Mouse (Mus musculus) adrenal gland, postnatal 36 days (tissue): Measurements from ENCODE around the gene Map4k1. TPM values are rescaled to one million over a fixed set of nuclear protein-coding genes. Genes with fewer than 3 reads are reported as not detected.

Source experiments
- DNase-seq, 2 experiments: peaks; one replicate each; pipeline ENCODE4 v3.0.0; 2021; ENCODE audit warnings: mixed read lengths in 1 of 2
- total RNA-seq, 2 experiments: library from RNA; stranded (reverse); gene quantifications; 2 replicates each; pipeline ENCODE4 v1.2.3; 2021

Gene Map4k1
- total RNA-seq, 2 experiments from 2014 or later = 1.1 to 1.7 TPM

DNA sequence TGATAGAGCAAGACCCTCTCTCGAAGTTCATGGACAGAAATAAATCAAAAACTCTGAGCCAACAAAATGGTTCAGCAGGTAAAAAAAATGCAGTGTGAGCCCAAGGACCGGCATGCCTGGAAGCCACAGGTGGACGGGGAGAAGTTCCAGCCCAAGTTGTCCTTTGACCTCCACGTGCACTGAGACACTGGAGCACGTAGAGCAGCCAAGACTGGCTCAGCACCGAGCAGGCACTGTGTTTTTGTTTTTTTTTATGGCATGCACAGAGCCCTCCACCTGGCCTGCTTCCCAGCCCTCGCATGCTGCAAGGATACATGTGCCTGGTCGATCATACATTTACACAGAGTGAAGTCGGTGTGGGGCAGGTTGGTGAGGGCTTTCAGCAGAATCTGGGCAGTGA, 4.3 kb upstream of the Map4k1 start:
- DNase-seq = no peak

DNA sequence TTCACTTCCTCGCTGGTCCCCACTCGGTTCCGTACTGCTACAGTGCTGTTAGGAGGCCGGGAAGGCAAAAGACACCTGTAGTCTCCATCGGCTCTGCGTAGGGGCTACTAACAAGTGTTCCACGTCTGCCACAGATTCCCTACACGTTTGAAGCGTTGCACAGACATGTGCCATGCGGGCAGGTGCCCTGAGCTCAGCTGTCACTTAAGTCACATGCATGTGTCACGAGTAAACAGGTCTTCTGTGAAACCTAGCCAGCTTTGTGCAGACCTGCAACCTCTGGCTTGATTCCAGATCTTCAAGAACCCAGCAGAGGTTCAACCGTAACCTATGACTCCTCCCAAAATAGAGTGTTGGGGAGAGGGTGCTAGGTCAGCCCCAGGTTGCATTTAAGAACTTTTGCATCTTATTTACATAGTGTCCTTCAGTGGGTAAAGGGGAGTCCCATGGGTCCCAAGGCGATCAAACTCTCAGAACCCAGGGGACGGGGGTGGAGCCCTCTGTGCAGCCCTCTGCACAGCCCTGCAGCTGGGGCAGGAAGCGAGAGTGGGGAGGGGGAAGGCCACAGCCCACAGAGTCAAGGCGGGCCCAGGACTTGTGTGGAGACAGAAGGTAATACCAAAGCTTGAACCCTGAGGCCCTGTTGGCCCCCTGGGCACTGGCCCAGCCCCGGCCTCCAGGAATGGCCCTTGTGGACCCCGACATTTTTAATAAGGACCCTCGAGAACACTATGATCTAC, 594 bp downstream of the Map4k1 start:
- peak in 1 of 2 experiments; percentile 41 for DNase-seq

DNA sequence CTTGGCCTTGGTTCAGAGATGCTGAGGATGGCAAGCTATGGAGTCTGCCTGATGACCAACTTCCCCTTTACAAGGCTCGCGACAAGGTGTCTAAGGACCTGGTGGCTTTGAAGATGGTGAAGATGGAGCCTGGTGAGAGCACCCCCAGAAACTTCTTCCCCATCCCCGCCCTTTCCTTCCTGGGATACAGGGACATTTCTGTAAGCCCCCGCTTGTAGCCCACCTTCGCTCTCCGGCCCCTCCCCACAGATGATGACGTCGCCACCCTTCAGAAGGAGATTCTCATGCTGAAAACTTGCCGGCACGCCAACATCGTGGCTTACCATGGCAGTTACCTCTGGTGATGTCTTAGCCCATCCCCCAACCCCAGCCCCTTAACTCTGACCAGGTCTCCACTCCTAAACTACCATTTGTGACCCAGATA, 1.3 kb downstream of the Map4k1 start:
- DNase-seq = no peak

DNA sequence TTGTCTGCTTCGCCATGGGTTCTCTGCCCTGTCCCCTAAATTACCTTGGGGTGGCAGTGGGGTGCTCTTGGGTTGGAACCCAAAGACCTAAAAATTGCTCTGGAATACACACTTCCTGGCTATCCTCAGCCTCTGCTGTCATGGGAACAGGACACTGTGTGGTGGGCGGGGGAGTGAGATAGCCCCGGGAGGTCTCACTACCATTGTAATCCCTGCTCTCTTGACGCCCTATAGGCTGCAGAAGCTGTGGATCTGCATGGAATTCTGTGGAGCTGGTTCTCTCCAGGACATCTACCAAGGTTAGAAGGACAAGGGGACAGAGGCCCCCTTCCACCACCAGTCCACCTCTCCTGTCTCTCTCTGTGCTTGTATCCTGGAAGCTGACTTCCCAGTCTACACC, 2.0 kb downstream of the Map4k1 start:
- DNase-seq = no peak

DNA sequence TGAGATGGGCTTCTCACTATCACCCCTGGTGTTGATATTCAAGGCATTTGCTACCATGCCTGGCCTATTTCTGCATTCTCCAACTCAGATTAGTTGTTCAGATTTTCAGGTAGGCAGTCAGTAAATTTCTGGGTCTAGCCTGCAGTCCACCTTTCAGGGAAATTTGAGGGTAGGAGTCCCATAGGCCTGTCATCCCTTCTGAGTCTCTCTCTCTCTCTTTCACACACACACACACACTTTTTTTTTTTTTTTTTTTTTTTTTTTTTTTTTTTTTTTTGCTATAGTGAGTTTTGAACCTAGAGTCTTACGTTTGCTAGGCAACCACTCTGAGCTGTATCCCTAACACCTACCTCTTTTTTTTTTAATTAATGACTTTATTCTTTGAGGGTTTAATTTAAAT, 2.6 kb downstream of the Map4k1 start:
- no peak for DNase-seq

DNA sequence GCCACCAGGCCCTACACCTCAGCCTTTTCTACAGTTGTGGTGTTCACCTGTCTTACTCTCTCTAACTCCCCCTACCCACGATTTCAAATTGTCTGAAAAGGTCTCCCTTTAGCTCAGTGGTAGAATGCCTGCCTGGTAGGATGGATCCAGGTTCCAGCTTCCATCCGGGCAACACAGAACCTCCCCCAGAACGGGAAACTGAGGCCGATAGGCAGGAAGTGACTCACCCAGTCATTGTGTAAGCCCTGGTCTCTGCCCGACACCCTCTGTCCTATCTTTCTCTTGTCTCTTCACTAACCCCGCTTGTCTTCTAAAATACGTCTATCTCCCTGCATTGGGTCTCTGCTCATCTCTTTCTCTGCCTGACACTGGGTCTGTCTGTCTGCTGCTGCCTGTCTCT, 3.4 kb downstream of the Map4k1 start:
- DNase-seq = no peak

DNA sequence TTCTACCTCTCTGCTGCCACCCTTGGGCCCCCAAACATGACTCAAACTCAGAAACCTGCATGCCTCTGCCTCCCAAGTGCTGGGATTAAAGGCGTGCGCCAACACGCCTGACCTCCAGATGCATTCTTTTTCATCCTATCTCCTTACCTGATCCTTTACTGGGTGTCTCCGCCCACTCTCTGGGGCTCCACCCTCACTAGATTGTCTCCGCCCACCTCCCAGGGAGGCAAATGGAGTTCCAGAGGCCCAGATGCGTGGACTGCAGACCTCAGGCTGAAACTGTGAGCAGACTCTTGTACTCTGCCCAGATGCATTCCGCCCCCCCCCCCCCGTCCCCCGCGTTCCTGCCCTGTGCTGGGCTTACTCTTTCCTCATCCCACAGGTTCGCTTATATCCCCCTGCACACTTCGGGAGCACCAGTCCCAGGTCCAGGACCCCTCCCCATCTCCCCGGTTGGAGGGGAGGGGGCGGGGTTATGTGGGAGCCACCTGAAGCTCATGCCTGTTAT, 9.0 kb downstream of the Map4k1 start:
- no peak for DNase-seq

DNA sequence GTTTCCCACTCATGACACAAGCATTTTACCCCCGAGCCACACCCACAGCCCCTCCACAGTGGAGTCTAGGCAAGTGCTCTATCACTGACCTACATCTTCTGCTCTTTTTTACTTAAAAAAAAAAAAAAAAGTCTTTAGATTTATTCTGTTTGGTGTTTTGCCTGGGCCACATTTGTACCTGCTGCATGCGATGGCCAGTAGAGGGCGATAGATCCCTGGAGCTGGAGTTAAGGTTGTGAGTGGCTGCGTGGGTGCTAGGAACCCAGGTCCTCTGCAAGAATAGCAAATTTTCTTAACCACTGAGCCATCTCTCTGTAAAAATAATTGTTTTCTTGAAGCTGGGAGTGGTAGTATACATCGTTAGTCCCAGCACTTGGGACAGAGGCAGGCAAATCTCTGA, 9.8 kb downstream of the Map4k1 start:
- no peak for DNase-seq

DNA sequence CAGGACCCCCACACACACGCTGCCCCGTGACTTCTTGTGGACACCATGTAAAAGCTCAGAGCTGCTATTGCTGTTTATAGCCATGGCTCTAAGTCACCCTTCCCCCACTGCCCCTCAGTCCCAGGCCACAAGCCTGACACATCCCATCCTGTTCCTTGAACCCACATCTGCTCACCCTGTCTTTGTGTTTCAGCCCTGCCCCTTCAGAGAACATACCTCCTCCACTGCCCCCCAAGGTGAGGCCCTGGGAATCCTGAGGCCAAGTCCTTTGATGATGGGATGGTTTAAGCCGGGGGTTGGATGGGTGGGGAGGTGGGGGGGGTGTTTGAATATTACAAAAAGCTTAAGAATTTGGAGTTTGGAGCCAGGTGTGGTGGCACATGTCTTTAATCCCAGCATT, 11.1 kb downstream of the Map4k1 start:
- no peak for DNase-seq

DNA sequence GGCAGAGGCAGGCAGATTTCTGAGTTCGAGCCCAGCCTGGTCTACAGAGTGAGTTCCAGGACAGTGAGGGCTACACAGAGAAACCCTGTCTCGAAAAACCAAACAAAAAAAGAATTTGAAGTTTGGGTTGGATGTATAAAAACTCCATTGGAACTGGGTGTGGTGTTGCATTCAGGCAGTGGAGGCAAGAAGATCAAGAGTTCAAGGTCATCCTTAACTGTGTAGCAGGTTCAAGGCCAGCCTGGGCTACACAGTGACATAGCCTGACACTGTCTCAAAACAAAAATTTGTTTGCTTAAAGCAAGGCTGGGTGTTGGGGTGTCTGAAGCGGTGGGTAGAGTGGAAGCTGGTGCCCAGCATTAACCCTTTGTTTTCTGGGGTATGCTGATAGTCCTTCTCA, 11.6 kb downstream of the Map4k1 start:
- no peak for DNase-seq

DNA sequence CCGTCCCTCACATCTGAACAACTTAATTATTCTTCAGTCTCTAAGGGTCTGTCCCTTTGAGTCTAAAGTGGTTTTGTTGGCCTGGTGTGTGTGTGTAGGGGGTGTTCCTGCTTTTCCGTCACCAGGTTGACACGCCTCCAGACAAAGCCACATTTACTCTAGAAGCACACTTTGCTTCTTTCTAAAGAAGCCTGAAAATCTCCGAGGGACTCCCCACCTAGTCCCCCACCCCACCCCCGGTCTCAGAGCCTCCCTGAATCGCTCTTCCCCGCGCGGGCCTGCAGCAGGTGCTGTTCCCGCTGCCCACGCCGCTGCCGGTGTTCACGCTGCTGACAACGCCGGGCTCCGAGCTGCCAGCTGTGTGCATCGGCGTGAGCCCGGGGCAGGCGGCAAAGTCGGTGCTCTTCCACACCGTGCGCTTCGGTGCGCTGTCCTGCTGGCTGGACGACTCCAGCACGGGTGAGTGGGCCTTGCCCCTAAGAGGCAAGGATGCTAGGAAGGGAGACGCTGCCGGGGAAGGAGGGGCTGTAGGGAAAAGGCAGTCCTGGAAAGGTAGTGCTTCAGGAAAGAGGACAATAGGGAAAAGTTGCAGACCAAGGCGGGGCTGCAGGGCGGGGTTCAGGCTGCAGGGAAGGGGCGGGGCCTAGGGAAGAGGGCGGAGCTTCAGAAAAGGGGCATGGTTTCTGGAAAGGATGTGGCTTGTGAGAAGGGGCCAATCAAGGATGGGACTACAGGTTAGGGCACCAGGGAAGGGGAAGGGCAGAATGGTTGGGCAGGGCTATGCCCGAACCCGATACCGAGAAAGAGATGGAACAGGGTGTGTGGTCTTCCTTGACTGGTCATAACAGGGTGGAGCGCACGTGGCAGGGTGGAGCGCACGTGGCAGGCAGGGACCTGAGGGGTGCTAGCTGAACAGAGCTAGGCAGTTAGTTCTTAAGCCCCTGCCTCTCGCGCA, 19.1 kb downstream of the Map4k1 start:
- DNase-seq = peak; percentile 44 to 73

DNA sequence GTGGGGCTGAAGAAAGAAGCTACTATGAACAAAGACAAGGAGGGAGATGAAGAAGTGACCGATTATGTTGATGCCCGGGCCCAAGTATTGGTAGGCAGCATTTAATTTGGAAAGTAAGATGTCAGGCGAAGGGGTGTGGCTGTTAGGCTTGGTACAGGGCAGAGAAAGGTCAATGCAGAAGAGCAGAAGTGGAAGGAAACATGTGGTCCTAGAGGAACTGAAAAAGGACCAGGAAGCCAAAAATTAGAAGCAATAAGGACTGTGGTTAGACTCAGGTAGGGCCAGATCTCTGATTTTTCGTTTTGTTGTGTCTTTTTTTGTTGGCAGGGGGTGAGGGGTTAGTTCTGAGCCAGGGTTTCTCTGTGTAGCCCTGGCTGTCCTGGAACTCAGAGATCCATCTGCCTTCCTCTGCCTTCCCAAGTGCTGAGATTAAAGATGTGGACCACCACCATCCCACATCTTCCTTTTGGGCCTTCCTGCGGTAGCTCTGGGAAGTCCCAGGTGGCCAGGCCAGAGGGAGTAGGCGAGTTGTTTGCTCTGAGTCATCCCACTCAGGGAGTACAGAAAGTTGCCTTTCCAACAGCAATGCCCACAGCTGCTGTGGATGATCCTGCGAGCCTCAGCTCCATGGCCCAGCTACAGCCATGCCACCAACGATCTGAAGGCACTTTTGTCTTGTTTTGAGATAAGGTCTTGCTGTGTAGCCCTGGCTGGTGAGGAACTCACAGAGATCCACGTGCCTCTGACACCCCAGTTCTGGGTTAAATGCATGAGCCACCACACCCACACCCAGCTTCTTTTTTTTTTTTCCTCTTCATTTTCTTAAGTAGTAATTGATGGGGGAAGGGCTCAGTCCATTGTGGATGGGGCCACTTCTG, 25.6 kb downstream of the Map4k1 start:
- DNase-seq = no peak

DNA sequence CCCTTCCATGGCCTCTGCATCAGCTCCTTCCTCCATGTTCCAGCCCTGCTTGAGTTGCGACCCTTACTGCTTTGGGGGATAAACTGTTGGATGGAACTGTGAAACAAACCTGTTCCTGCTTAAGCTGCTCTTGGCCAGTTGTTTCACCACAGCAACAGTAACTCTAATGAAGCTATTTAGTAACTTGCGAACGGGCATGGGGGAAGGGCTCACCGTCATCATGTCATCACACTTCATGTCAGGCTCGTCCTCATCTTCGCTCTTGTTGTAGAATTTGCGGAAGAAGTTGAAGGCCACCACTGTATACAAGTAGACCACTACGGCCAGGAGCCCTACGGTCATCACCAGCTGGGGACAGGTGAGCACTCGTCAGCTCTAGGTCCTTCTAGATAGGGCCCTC, 26.3 kb downstream of the Map4k1 start:
- no peak for DNase-seq

DNA sequence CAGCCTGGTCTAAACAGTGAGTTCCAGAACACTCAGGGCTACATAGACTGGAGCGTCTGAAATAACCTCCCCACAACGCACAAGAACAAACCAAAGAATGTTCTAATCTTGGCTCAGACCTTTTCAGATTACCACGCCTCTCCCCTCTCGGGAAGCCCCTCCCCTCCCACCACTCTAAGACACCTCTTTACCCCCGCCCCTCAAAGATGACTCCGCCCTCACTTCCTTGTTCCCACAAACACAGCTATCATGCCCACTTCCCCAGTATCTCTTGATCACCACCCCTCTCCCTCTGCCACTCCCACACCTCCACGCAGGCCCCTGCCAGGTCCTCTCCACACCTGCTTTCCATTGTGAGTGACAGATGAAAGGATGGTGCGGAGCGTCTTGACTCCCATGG, 26.9 kb downstream of the Map4k1 start:
- no peak for DNase-seq

DNA sequence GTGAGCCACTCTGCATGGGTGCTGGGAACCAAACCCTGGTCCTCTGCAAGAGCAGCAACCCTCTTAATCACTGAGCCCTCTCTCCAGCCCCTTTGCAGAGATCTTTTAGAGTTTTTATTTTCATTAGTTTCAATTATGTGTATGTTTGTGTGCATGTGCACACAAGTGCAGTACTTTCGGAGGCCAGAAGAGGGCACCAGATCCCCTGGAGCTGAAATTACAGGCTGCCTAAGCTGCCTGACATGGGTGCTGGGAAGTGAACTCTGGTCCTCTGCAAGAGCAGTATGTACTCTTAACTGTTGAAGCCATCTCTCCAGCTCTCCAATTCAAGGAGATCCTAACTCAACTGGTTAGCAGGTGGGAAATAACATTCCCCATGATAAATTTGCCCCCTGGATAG, 33.1 kb downstream of the Map4k1 start:
- DNase-seq = no peak

DNA sequence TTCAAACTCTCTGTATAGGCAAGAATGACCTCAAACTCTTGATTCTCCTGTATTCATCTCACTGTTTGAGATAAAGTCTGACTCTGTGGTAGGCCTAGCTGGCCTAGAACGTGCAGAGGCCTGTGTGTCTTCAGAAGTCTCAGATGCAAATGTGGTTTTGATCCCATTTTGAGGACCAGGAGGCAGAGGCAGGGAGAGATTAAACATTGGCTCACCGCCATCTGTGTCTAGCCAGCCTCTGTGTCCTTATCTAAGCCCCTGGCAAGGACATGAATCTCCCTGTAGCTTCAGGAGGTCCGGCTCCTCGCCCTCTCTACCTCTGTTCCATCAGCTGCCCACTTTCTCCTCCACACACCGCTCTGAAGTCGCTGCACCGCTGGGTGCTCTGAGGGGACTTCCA, 34.6 kb downstream of the Map4k1 start:
- no peak for DNase-seq

DNA sequence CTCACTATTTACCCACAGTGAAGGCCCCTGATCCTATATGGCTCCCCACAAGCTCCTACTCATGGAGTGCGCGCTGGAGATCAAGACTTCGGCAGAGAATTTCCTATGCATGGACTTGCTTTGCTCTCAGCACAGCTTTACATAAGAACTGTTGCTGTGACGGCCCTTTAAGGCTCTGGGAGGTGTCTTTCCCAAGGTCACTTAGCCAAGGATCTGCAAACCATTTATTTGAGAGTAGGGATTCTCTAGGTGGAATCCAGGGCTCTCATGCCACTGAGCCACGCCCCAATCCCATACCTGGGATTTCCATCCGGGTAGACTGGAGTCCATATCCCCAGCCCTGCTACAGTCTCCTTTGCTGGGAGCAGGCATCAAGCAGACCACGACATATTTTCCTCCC, 35.4 kb downstream of the Map4k1 start:
- no peak for DNase-seq

DNA sequence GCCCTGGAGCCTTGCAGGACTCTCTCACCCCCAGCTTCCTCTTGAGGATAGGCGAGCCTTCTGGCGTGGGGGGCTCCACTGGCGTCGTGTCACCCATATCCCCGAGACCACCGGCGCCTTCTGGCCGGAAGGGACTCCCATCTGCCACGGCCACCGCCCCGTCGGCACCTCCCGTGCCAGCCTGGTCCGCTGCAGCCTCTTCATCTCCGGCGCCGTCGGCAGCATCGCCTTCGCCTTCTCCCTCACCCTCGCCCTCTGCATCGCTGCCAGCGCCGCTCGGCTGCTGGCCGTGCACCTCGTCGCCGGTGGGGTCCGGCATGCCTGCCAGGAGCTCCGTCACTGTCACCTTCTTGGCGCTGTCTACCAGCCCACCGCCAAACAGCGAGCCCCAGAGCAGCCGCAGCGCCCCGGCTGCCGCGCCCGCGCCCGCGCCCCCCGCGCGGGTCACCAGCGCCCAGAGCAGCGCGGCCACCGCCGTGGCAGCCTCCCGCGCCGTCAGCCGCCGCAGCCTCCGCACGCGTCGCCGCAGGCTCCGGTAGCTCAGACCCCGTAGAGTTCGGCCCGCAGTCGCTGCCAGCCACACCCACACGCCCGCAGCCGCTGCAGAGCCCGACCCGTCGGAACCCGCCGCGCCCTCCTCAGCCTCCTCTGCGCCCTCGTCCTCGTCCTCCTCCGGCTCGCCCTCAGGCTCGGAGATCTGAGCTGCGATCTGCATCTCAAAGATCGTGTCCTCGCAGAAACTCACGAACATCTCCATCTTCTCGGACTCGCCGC, 37.8 kb downstream of the Map4k1 start:
- no peak for DNase-seq

DNA sequence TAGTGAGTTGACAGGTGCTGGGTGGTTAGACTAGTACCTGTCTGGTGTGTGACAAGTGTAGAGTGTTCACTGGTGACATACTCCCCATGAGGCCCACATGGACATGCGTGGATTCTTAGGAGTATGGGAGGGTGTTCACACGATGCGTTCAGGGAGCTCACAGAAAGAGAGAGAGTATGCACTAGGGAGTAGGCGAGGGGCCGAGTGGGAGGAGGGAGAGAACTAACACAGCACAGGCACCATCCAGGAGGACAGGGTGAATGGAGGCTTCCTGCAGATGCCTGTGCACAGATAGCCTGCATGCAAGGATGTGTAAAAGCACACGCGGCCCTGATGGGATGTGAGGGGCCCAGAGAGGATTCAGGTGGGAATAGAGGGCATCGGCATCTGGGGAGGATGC, 40.6 kb downstream of the Map4k1 start:
- DNase-seq = no peak

DNA sequence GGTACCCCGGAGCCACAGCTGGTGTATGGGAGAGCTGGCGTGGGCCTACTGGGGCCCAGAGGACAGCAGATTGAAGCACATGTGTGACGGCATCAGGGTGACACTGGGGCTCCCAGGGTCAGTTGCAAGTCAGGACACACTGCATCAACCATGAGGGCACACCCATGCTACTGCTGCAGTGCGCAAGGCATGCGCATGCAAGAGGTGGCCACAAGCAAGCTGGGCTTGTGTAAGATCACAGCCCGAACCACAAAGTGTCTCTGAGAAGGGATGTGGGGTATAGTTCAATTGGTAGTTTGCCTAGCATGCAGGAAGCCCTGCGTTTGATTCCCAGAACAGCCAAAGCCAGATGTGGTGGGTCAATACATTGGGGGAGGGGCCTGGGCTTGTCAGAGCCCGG, 41.7 kb downstream of the Map4k1 start:
- no peak for DNase-seq

DNA sequence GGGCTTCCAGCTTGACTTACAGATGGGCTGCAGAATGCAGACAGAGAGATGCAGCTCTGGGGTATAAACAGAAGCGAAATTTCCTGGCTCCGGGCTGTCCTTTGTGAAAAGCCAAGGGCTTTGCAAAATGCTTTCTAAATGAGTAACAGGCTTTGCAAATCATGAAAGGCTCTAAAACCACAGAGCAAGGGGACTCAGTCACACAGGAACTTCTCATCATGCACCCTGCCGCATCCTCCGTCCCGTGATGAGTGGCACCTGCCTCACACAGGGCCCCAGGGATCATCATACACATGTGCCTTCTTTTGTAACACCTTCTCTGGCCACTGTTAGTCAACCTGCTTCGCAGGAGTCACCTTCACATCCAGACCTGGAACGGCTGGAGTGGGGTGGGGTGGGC, 43.7 kb downstream of the Map4k1 start:
- no peak for DNase-seq
